Mouse (Mus musculus): Measurements from ENCODE around the gene Gm10024. TPM values are rescaled to one million over a fixed set of nuclear protein-coding genes. Genes with fewer than 3 reads are reported as not detected.
A peak's percentile ranks its signal among the peaks of the same experiment; 100 is the strongest.
"Not testable (repeated sequence)": the region's sequence is repeated elsewhere in the genome, so short reads cannot be mapped to it uniquely, and the experiment has no call there.

Gm10024 gene
- not detected in 2 replicates for polyA plus RNA-seq (2015; fragmentation: Nextera tagmentation; extraction: Ambion mirVana)

- H3K9me3 ChIP-seq (ENCODE audit: control insufficient read depth, low read length); H3K27me3 ChIP-seq (replicated peaks; ENCODE audit: control insufficient read depth, insufficient read depth, low read length); H3K4me1 ChIP-seq (ENCODE audit: control insufficient read depth, insufficient read depth, low read depth, low read length); H3K9ac ChIP-seq (ENCODE audit: low read depth, low read length); H3K36me3 ChIP-seq (ENCODE audit: control insufficient read depth, insufficient read depth, low read length); ATAC-seq; H3K27ac ChIP-seq (ENCODE audit: low read depth, low read length); H3K4me2 ChIP-seq (ENCODE audit: low read length); H3K4me3 ChIP-seq (ENCODE audit: low read length): not testable (repeated sequence)
These were observed at the start of gene Gm10024 for GRCm38 (mm10) chr10:77711157-77711556. TSS of gene Gm10024 (plus strand) at chr10:77711457.

DNA sequence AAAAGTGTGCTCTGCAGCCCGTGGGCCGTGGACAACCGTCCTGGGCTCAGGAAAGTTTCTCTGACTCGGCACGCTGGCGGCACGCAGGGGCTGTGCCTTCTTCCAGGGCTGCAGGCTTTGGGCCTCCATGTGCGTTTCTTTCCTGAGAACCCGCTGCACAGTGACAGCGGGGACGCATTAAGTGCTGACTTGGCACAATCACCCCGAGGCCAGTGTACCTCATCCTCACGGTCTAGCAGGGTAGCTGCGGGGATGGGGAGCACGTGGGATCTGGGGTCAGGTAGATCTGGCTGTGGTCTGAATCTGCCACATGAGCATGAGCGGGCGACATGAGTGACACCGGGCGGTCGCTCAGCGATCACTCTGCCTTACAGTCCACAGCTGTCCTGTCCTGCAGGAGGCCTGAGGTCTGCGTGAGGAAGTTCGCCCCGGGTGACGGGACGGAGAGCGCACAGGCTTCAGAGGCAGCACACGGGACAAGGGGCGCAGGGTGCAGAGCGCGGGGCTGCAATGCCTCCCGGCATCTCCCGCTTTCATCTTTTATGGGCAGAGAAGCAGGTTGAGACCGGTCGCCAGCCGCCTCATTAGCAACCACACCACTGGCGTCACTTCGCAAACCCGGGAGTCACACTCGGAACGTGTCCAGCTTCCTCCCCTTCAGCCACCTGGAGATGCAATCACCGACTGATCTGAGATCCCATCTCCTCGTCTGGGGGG lies 47.1 kb upstream of the Gm10024 start:
- Histone ChIP-seq H3K27me3 (replicated peaks; ENCODE audit: control insufficient read depth, insufficient read depth, low read length) (no peaks in the 10 kb centered on the region), H3K9me3 (ENCODE audit: control insufficient read depth, low read length) (no peaks in the 10 kb centered on the region; the same call in 1 of the 2 replicates), H3K9ac (ENCODE audit: low read depth, low read length) (no peak overlapping the region), H3K4me3 (ENCODE audit: low read length) (no peak overlapping the region), H3K4me2 (ENCODE audit: low read length) (peak overlapping the region; percentile 27), H3K36me3 (ENCODE audit: control insufficient read depth, insufficient read depth, low read length) (no peaks in the 10 kb centered on the region), H3K27ac (ENCODE audit: low read depth, low read length) (no peak overlapping the region), H3K4me1 (ENCODE audit: control insufficient read depth, insufficient read depth, low read depth, low read length) (no peaks in the 10 kb centered on the region)
- WGBS, result 49% methylated on average over 43 of the region's 43 CpGs
- ATAC-seq, result no peak

DNA sequence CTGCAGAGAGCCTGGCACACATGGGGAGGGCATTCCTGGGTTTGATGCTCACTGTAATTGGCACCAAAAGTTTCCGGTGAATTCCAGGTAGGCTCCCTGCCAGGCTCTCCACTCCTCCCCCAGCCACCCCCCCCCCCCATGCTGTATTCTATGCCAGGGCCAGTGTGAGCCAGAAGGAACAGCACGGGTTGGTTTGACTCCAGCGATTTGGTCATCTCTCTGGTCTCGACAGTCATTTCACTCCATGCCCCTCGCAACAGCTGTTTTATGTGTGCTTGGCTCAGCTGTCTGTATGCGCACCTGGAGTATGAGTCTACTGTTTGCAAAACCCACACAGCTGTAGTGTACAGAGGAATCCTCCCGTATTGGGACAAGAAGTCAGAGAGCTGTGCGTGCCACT lies 44.9 kb upstream of the Gm10024 start:
- no peak overlapping the region for H3K9ac ChIP-seq (ENCODE audit: low read depth, low read length)
- no peak overlapping the region for H3K4me3 ChIP-seq (ENCODE audit: low read length)
- ATAC-seq, result peak; percentile 40; the same call in 1 of the 2 replicates
- H3K27ac ChIP-seq (ENCODE audit: low read depth, low read length), result no peak overlapping the region
- no peak overlapping the region for H3K4me2 ChIP-seq (ENCODE audit: low read length)
- no peaks in the 10 kb centered on the region for H3K4me1 ChIP-seq (ENCODE audit: control insufficient read depth, insufficient read depth, low read depth, low read length)
- 70% methylated on average over 8 of the region's 8 CpGs for WGBS
- H3K27me3 ChIP-seq (replicated peaks; ENCODE audit: control insufficient read depth, insufficient read depth, low read length), result no peaks in the 10 kb centered on the region
- no peaks in the 10 kb centered on the region for H3K36me3 ChIP-seq (ENCODE audit: control insufficient read depth, insufficient read depth, low read length)
- no peaks in the 10 kb centered on the region for H3K9me3 ChIP-seq (ENCODE audit: control insufficient read depth, low read length)

DNA sequence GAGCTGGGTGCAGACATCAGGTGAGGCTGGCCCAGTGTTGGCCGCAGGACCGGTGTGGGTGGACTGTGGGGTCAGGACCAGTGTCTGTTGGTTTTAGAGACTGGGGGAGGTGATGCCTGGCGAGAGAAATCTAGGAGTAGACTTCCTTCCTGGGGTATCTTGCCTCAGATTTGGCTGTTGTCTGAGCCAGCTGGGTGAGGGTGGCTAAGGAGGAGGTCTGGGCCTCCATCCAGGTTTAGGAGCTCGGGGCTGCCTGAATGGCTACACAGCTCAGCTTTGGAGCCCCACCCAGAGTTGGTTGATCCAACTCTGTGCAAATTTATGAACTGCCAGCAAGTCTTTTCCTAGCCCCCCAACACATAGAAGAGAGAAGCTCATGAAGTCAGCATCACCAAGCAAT lies 43.9 kb upstream of the Gm10024 start:
- H3K4me3 ChIP-seq (ENCODE audit: low read length), result no peak overlapping the region
- H3K9me3 ChIP-seq (ENCODE audit: control insufficient read depth, low read length), result no peaks in the 10 kb centered on the region
- H3K4me2 ChIP-seq (ENCODE audit: low read length), result no peak overlapping the region
- WGBS, result 90% methylated on average over 4 of the region's 4 CpGs
- no peaks in the 10 kb centered on the region for H3K27me3 ChIP-seq (replicated peaks; ENCODE audit: control insufficient read depth, insufficient read depth, low read length)
- no peaks in the 10 kb centered on the region for H3K36me3 ChIP-seq (ENCODE audit: control insufficient read depth, insufficient read depth, low read length)
- no peak for ATAC-seq
- H3K27ac ChIP-seq (ENCODE audit: low read depth, low read length), result no peak overlapping the region
- H3K9ac ChIP-seq (ENCODE audit: low read depth, low read length), result no peak overlapping the region
- no peaks in the 10 kb centered on the region for H3K4me1 ChIP-seq (ENCODE audit: control insufficient read depth, insufficient read depth, low read depth, low read length)

DNA sequence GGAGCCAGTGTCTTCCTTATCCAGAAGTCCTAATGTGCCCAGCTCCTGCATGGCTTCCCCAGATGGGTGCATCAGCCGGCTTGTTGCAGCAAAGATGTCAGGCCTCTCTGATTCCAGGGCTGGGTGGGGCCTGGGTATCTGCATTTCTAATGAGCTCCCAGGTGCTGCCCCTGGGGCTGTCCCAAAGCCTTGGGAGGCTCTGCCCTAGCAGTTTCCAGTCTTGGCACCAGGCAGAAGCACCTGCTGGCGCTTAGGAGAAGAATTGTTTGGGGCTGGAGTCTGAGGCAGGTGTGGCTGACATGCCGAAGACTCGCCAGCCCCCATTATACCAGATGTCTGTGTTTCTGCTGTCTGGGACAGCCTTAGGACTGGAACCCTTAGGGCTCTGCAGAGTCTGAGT lies 40.5 kb upstream of the Gm10024 start:
- no peak overlapping the region for H3K27ac ChIP-seq (ENCODE audit: low read depth, low read length)
- H3K9ac ChIP-seq (ENCODE audit: low read depth, low read length), result no peak overlapping the region
- H3K9me3 ChIP-seq (ENCODE audit: control insufficient read depth, low read length), result no peaks in the 10 kb centered on the region
- H3K4me1 ChIP-seq (ENCODE audit: control insufficient read depth, insufficient read depth, low read depth, low read length), result no peaks in the 10 kb centered on the region
- no peaks in the 10 kb centered on the region for H3K27me3 ChIP-seq (replicated peaks; ENCODE audit: control insufficient read depth, insufficient read depth, low read length)
- H3K36me3 ChIP-seq (ENCODE audit: control insufficient read depth, insufficient read depth, low read length), result no peaks in the 10 kb centered on the region
- WGBS, result 87% methylated on average over 4 of the region's 4 CpGs
- no peak overlapping the region for H3K4me2 ChIP-seq (ENCODE audit: low read length)
- no peak for ATAC-seq
- no peak overlapping the region for H3K4me3 ChIP-seq (ENCODE audit: low read length)

GRCm38 (mm10) chr10:77671519-77671918 lies 39.7 kb upstream of the Gm10024 start:
- WGBS, result 88% methylated on average over 4 of the region's 4 CpGs
- H3K9ac ChIP-seq (ENCODE audit: low read depth, low read length), result no peak overlapping the region
- ATAC-seq, result no peak
- no peaks in the 10 kb centered on the region for H3K36me3 ChIP-seq (ENCODE audit: control insufficient read depth, insufficient read depth, low read length)
- H3K27ac ChIP-seq (ENCODE audit: low read depth, low read length), result no peak overlapping the region
- H3K4me1 ChIP-seq (ENCODE audit: control insufficient read depth, insufficient read depth, low read depth, low read length), result no peaks in the 10 kb centered on the region
- H3K4me3 ChIP-seq (ENCODE audit: low read length), result no peak overlapping the region
- no peak overlapping the region for H3K4me2 ChIP-seq (ENCODE audit: low read length)
- peaks cover 1% of the 10 kb centered on the region; the same call in 1 of the 2 replicates for H3K27me3 ChIP-seq (replicated peaks; ENCODE audit: control insufficient read depth, insufficient read depth, low read length)
- no peaks in the 10 kb centered on the region for H3K9me3 ChIP-seq (ENCODE audit: control insufficient read depth, low read length)

DNA sequence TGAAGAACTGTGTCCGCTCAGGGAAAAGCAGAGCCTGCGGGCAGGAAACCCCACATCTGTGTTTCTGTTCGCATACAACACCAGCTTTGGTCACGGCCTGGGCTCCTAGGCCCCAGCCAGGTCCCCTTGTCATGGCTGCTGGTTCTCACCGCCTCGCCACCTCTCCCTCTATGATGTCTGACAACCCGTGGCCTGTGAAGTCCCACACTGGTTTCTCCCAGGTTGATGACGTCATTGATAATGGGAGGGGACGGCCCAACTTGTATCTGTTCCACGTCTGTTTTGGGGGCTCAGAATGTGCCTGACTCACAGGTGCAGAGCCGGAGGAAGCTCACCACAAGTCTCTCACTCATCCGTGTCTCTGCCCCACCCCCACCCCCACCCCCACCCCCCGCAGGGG lies 37.5 kb upstream of the Gm10024 start:
- Histone ChIP-seq H3K9me3 (ENCODE audit: control insufficient read depth, low read length) (no peaks in the 10 kb centered on the region), H3K4me3 (ENCODE audit: low read length) (no peak overlapping the region), H3K4me2 (ENCODE audit: low read length) (no peak overlapping the region), H3K27ac (ENCODE audit: low read depth, low read length) (no peak overlapping the region), H3K36me3 (ENCODE audit: control insufficient read depth, insufficient read depth, low read length) (no peaks in the 10 kb centered on the region), H3K27me3 (replicated peaks; ENCODE audit: control insufficient read depth, insufficient read depth, low read length) (peaks cover 15% of the 10 kb centered on the region), H3K9ac (ENCODE audit: low read depth, low read length) (no peak overlapping the region), H3K4me1 (ENCODE audit: control insufficient read depth, insufficient read depth, low read depth, low read length) (peaks cover 11% of the 10 kb centered on the region)
- WGBS, result 64% methylated on average over 13 of the region's 13 CpGs
- no peak for ATAC-seq

DNA sequence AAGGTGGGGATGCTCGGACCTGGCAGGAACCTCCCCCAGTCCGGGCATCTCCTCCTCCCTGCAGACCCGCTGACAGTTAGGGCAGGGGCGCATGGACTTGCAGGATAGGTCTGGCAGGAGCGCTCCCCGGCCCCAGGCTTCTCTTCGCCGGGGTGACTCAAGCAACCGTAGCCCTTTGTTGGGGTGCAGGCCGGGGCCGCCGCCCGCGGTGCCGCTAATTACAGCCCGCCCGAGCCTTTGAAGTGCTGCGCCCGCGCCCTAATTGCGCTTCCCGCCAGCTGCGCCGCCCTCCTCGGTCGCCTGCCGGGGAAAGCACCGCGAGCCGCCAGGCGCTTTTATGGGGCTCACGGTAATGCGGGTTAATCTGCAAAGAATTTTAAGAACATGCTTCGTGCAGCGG lies 33.7 kb upstream of the Gm10024 start:
- peak overlapping the region; percentile 80 for H3K4me2 ChIP-seq (ENCODE audit: low read length)
- no peak overlapping the region for H3K27ac ChIP-seq (ENCODE audit: low read depth, low read length)
- H3K9me3 ChIP-seq (ENCODE audit: control insufficient read depth, low read length), result no peaks in the 10 kb centered on the region
- H3K36me3 ChIP-seq (ENCODE audit: control insufficient read depth, insufficient read depth, low read length), result no peaks in the 10 kb centered on the region
- peaks cover 23% of the 10 kb centered on the region for H3K27me3 ChIP-seq (replicated peaks; ENCODE audit: control insufficient read depth, insufficient read depth, low read length)
- ATAC-seq, result no peak
- H3K9ac ChIP-seq (ENCODE audit: low read depth, low read length), result peak overlapping the region; percentile 44
- H3K4me1 ChIP-seq (ENCODE audit: control insufficient read depth, insufficient read depth, low read depth, low read length), result peaks cover 11% of the 10 kb centered on the region
- peak overlapping the region; percentile 39 for H3K4me3 ChIP-seq (ENCODE audit: low read length)
- 1% methylated on average over 31 of the region's 35 CpGs for WGBS

GRCm38 (mm10) chr10:77682994-77683393 lies 28.3 kb upstream of the Gm10024 start:
- Histone ChIP-seq H3K4me3 (ENCODE audit: low read length) (no peak overlapping the region), H3K4me2 (ENCODE audit: low read length) (no peak overlapping the region), H3K4me1 (ENCODE audit: control insufficient read depth, insufficient read depth, low read depth, low read length) (peaks cover 4% of the 10 kb centered on the region), H3K9me3 (ENCODE audit: control insufficient read depth, low read length) (no peaks in the 10 kb centered on the region), H3K27ac (ENCODE audit: low read depth, low read length) (no peak overlapping the region), H3K27me3 (replicated peaks; ENCODE audit: control insufficient read depth, insufficient read depth, low read length) (peaks cover 26% of the 10 kb centered on the region), H3K9ac (ENCODE audit: low read depth, low read length) (no peak overlapping the region), H3K36me3 (ENCODE audit: control insufficient read depth, insufficient read depth, low read length) (no peaks in the 10 kb centered on the region)
- 81% methylated on average over 7 of the region's 7 CpGs for WGBS
- no peak for ATAC-seq

Measured in hindbrain, embryonic 16.5 days (tissue).